Mouse (Mus musculus): Measurements from ENCODE around the gene Luc7l2.

- TF ChIP-seq POLR2A (IDR thresholded peaks at IDR 0.05; ENCODE audit: borderline replicate concordance, low read depth, low read length) (no peak), CTCF (IDR thresholded peaks at IDR 0.05; ENCODE audit: low read depth, low read length) (no peak)
These were observed 3.4 kb upstream of the Luc7l2 start for GRCm38 (mm10) chr6:38547707-38548106.

Measured in bone marrow macrophage, adult 2 months (primary cell).